13 mouse cellular contexts compared by ENCODE assay signal in the genomic region with DNA sequence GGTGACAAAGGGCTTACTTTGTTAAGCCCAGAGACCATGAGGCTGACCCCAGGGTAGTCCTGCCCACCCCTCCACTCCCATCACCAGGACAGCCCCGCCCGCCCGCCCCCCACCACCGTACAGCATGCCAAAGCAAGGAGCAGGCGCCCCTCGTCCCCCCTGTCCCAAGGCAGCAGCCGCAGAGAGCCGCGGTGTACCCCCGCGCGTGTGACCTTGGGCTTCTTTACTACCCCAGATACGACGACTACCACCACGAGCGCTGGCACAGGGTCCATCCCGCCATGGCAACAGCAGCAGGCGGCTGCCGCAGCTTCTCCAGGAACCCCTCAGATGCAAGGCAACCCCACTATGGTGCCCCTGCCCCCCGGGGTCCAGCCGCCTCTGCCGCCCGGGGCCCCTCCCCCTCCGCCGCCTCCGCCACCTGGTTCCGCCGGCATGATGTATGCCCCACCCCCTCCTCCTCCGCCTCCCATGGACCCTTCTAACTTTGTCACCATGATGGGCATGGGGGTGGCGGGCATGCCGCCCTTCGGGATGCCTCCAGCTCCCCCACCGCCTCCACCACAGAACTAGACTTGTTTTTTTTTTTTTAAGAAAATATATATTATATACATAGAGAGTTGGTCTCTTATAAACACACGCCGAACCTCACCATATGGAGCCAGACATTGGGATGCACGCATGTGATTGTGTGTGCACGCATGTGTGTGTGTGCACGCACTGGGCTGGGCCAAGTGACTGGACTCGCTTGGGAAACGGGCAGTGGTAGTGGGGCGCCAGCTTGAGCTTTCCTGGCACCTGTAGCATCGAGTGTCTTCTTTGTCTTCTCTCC. TPM values are rescaled to one million over a fixed set of nuclear protein-coding genes. Genes with fewer than 3 reads are reported as not detected.
DNase-seq lines count a peak whose midpoint lies in the region; ATAC-seq lines count a peak whose summit lies in the region.
"Had no signal": no experiment of that assay in that cellular context is flagged by ENCODE, and none has a peak within 500 bp of the region (broad histone marks: within the 10 kb centered on the region; RNA-seq: fewer than 3 reads in every experiment).

No protein-coding gene starts in this region.

- H3K9me3 ChIP-seq in heart, embryonic 12.5 days (replicated peaks): no peaks in the 10 kb centered on the region
- no peaks in the 10 kb centered on the region for H3K9me3 ChIP-seq in forebrain, embryonic 16.5 days (ENCODE audit: control insufficient read depth, low read length)
- H3K9me3 ChIP-seq in stomach, embryonic 16.5 days (replicated peaks; ENCODE audit: control insufficient read depth, low read length): no peaks in the 10 kb centered on the region
- H3K9me3 ChIP-seq: embryonic facial prominence, embryonic 12.5 days; liver, embryonic 15.5 days had no signal

- peaks cover 15% of the 10 kb centered on the region for H3K4me1 ChIP-seq in heart, embryonic 12.5 days (replicated peaks)
- H3K4me1 ChIP-seq in forebrain, embryonic 16.5 days (replicated peaks; ENCODE audit: control insufficient read depth, insufficient read depth, low read length): no peaks in the 10 kb centered on the region
- H3K4me1 ChIP-seq in stomach, embryonic 16.5 days (ENCODE audit: control insufficient read depth, insufficient read depth, low read length): no peaks in the 10 kb centered on the region
- H3K4me1 ChIP-seq: embryonic facial prominence, embryonic 12.5 days; liver, embryonic 15.5 days had no signal

- H3K4me3 ChIP-seq in heart, embryonic 12.5 days: no peak overlapping the region
- H3K4me3 ChIP-seq in forebrain, embryonic 16.5 days (replicated peaks; ENCODE audit: low read length): no peak overlapping the region
- no peak overlapping the region for H3K4me3 ChIP-seq in stomach, embryonic 16.5 days (replicated peaks; ENCODE audit: low read length)
- H3K4me3 ChIP-seq: embryonic facial prominence, embryonic 12.5 days; heart, adult 2 months; liver, embryonic 15.5 days had no signal

- ATAC-seq in heart, embryonic 12.5 days (ENCODE audit: insufficient number of reproducible peaks, low FRiP score): 0 out of 2 replicates have a peak, but pooled peaks have one; percentile 12
- ATAC-seq in forebrain, embryonic 16.5 days: 0 out of 2 replicates have a peak, but pooled peaks have one; percentile 15
- ATAC-seq in stomach, embryonic 16.5 days (ENCODE audit: insufficient read depth, low FRiP score): peak; percentile 35; the same call in 1 of the 2 replicates

- H3K36me3 ChIP-seq in heart, embryonic 12.5 days: peaks cover 89% of the 10 kb centered on the region
- peaks cover 61% of the 10 kb centered on the region for H3K36me3 ChIP-seq in forebrain, embryonic 16.5 days (ENCODE audit: control insufficient read depth, insufficient read depth)
- peaks cover 48% of the 10 kb centered on the region for H3K36me3 ChIP-seq in stomach, embryonic 16.5 days (ENCODE audit: control insufficient read depth, insufficient read depth, low read length)

- H3K9ac ChIP-seq in heart, embryonic 12.5 days: no peak overlapping the region
- no peak overlapping the region for H3K9ac ChIP-seq in forebrain, embryonic 16.5 days (replicated peaks; ENCODE audit: low read depth, low read length)
- H3K9ac ChIP-seq in stomach, embryonic 16.5 days (ENCODE audit: low read length): no peak overlapping the region
- H3K9ac ChIP-seq: embryonic facial prominence, embryonic 12.5 days; liver, embryonic 15.5 days had no signal

- no peak overlapping the region for H3K4me2 ChIP-seq in heart, embryonic 12.5 days
- H3K4me2 ChIP-seq in forebrain, embryonic 16.5 days (ENCODE audit: low read length): no peak overlapping the region
- H3K4me2 ChIP-seq in stomach, embryonic 16.5 days (ENCODE audit: low read depth, low read length): no peak overlapping the region
- H3K4me2 ChIP-seq: embryonic facial prominence, embryonic 12.5 days; liver, embryonic 15.5 days had no signal

- no peak overlapping the region for H3K27ac ChIP-seq in heart, embryonic 12.5 days (ENCODE audit: poor library complexity, severe bottlenecking)
- H3K27ac ChIP-seq in forebrain, embryonic 16.5 days (ENCODE audit: low read length): no peak overlapping the region
- H3K27ac ChIP-seq in stomach, embryonic 16.5 days (ENCODE audit: low read length): no peak overlapping the region
- H3K27ac ChIP-seq: embryonic facial prominence, embryonic 12.5 days; heart, adult 2 months; liver, embryonic 15.5 days; macrophage had no signal

- WGBS in heart, embryonic 12.5 days: 91% methylated on average over 41 of the region's 42 CpGs
- 91% methylated on average over 39 of the region's 42 CpGs for WGBS in forebrain, embryonic 16.5 days
- 90% methylated on average over 42 of the region's 42 CpGs for WGBS in stomach, embryonic 16.5 days

- no peak for DNase-seq in heart, adult 8-10 months (ENCODE audit: low spot score)
- DNase-seq in testis, postnatal 10 days (ENCODE audit: low spot score): peak; percentile 65
- no peak for DNase-seq in testis, postnatal 14 days (ENCODE audit: low spot score)
- DNase-seq in spleen, postnatal 4 days (ENCODE audit: low spot score in 2 of 2): no peak
- DNase-seq in gastrocnemius, postnatal 4 days (ENCODE audit: low spot score in 2 of 2): no peak

- H3K27me3 ChIP-seq in heart, embryonic 12.5 days (replicated peaks): no peaks in the 10 kb centered on the region
- H3K27me3 ChIP-seq in forebrain, embryonic 16.5 days (replicated peaks; ENCODE audit: control insufficient read depth, insufficient read depth, low read length): no peaks in the 10 kb centered on the region
- no peaks in the 10 kb centered on the region for H3K27me3 ChIP-seq in stomach, embryonic 16.5 days (ENCODE audit: control insufficient read depth, insufficient read depth, low read length)
- H3K27me3 ChIP-seq: CH12.LX; embryonic facial prominence, embryonic 12.5 days; liver, embryonic 15.5 days had no signal

RNA-seq across cellular contexts. Expression of gene Pygm, which starts 8.6 kb away (rescaled TPM):
- 224 and 234 TPM in 2 replicates for polyA plus RNA-seq in heart, embryonic 12.5 days (2016; fragmentation: Nextera tagmentation; extraction: Ambion mirVana)
- total RNA-seq in heart, adult 8-10 months (2022): 1,000 to 10,000 TPM; 1,301 to 1,379 (median 1,330) TPM
- polyA plus RNA-seq in forebrain, embryonic 16.5 days (2015; fragmentation: Nextera tagmentation; extraction: Ambion mirVana): 2.4 and 2.8 TPM in 2 replicates
- 17.7 and 55.0 TPM in 2 replicates for polyA plus RNA-seq in stomach, embryonic 16.5 days (2015; fragmentation: Nextera tagmentation; extraction: Ambion mirVana)
- total RNA-seq in gastrocnemius, postnatal 4 days (2021): 1,000 to 10,000 TPM; 2,079 to 2,155 TPM

RNA-seq across cellular contexts. Expression of gene Sf1, which starts 12.1 kb away (rescaled TPM):
- 127 and 130 TPM in 2 replicates for polyA plus RNA-seq in heart, embryonic 12.5 days (2016; fragmentation: Nextera tagmentation; extraction: Ambion mirVana)
- 100 to 1,000 TPM in 1 of 4 experiments, 10 to 100 TPM in 3; 84.3 to 103 (median 91.3) TPM for total RNA-seq in heart, adult 8-10 months (2022)
- 122 and 127 TPM in 2 replicates for polyA plus RNA-seq in forebrain, embryonic 16.5 days (2015; fragmentation: Nextera tagmentation; extraction: Ambion mirVana)
- polyA plus RNA-seq in stomach, embryonic 16.5 days (2015; fragmentation: Nextera tagmentation; extraction: Ambion mirVana): 94.5 and 95.1 TPM in 2 replicates
- total RNA-seq in gastrocnemius, postnatal 4 days (2021): 100 to 1,000 TPM; 150 to 183 TPM

RNA-seq across cellular contexts. Expression of gene Rasgrp2, which starts 23.5 kb away (rescaled TPM):
- 43.8 and 45.8 TPM in 2 replicates for polyA plus RNA-seq in heart, embryonic 12.5 days (2016; fragmentation: Nextera tagmentation; extraction: Ambion mirVana)
- total RNA-seq in heart, adult 8-10 months (2022): 10 to 100 TPM; 31.2 to 51.0 (median 43.8) TPM
- polyA plus RNA-seq in forebrain, embryonic 16.5 days (2015; fragmentation: Nextera tagmentation; extraction: Ambion mirVana): 48.8 and 60.8 TPM in 2 replicates
- polyA plus RNA-seq in stomach, embryonic 16.5 days (2015; fragmentation: Nextera tagmentation; extraction: Ambion mirVana): 72.6 and 74.2 TPM in 2 replicates
- 10 to 100 TPM; 37.4 to 40.2 TPM for total RNA-seq in gastrocnemius, postnatal 4 days (2021)

RNA-seq across cellular contexts. Expression of gene Map4k2, which starts 34.7 kb away (rescaled TPM):
- 14.1 and 15.7 TPM in 2 replicates for polyA plus RNA-seq in heart, embryonic 12.5 days (2016; fragmentation: Nextera tagmentation; extraction: Ambion mirVana)
- 10 to 100 TPM; 33.4 to 44.4 (median 34.7) TPM for total RNA-seq in heart, adult 8-10 months (2022)
- 12.3 and 21.2 TPM in 2 replicates for polyA plus RNA-seq in forebrain, embryonic 16.5 days (2015; fragmentation: Nextera tagmentation; extraction: Ambion mirVana)
- polyA plus RNA-seq in stomach, embryonic 16.5 days (2015; fragmentation: Nextera tagmentation; extraction: Ambion mirVana): 11.4 and 11.8 TPM in 2 replicates
- total RNA-seq in gastrocnemius, postnatal 4 days (2021): 10 to 100 TPM; 18.4 to 21.4 TPM

RNA-seq across cellular contexts. Expression of gene Men1, which starts 40.9 kb away (rescaled TPM):
- 48.7 and 52.1 TPM in 2 replicates for polyA plus RNA-seq in heart, embryonic 12.5 days (2016; fragmentation: Nextera tagmentation; extraction: Ambion mirVana)
- total RNA-seq in heart, adult 8-10 months (2022): 10 to 100 TPM in 3 of 4 experiments, 1 to 10 TPM in 1; 10.0 to 16.0 (median 12.3) TPM
- 96.1 and 96.5 TPM in 2 replicates for polyA plus RNA-seq in forebrain, embryonic 16.5 days (2015; fragmentation: Nextera tagmentation; extraction: Ambion mirVana)
- 59.0 and 60.2 TPM in 2 replicates for polyA plus RNA-seq in stomach, embryonic 16.5 days (2015; fragmentation: Nextera tagmentation; extraction: Ambion mirVana)
- 10 to 100 TPM; 23.6 to 24.5 TPM for total RNA-seq in gastrocnemius, postnatal 4 days (2021)
